Mouse (Mus musculus) midbrain, embryonic 13.5 days (tissue): ENCODE data around the gene Pdk2. TPM values are rescaled to one million over a fixed set of nuclear protein-coding genes. Genes with fewer than 3 reads are reported as not detected.
"Not testable (repeated sequence)": the region's sequence is repeated elsewhere in the genome, so short reads cannot be mapped to it uniquely, and the experiment has no call there.

Source experiments
- ATAC-seq: fragments of 200-750 bp; cut with Nextera tagmentation; 2 replicates; pipeline ENCODE4 v1.8.0; 2017; ENCODE audit warnings: mild to moderate bottlenecking, moderate TSS enrichment, moderate library complexity
- H3K27ac ChIP-seq: fragments of 300-500 bp; sonication (generic); 2 replicates; pipeline ENCODE4 v1.5.1; 2015; ENCODE audit warnings: inconsistent platforms, mild to moderate bottlenecking, moderate library complexity
- H3K27me3 ChIP-seq: fragments of 300-500 bp; sonication (generic); 2 replicates; pipeline ENCODE4 v1.6.1; 2015; ENCODE audit warnings: mild to moderate bottlenecking, inconsistent platforms
- H3K36me3 ChIP-seq: fragments of 300-500 bp; sonication (generic); 2 replicates; pipeline ENCODE4 v1.6.1; 2015; ENCODE audit warnings: mild to moderate bottlenecking, inconsistent platforms
- H3K4me1 ChIP-seq: fragments of 300-500 bp; sonication (generic); replicated peaks from 2 replicates; pipeline ENCODE4 v1.6.1; 2015; ENCODE audit warnings: inconsistent platforms
- H3K4me2 ChIP-seq: fragments of 300-500 bp; sonication (generic); replicated peaks from 2 replicates; pipeline ENCODE4 v1.6.1; 2015; ENCODE audit warnings: moderate library complexity, mild to moderate bottlenecking, inconsistent platforms
- H3K4me3 ChIP-seq: fragments of 300-500 bp; sonication (generic); replicated peaks from 2 replicates; pipeline ENCODE4 v1.5.1; 2015; ENCODE audit warnings: mild to moderate bottlenecking, inconsistent platforms
- H3K9ac ChIP-seq: fragments of 300-500 bp; sonication (generic); replicated peaks from 2 replicates; pipeline ENCODE4 v1.6.1; 2015; ENCODE audit warnings: mild to moderate bottlenecking, inconsistent platforms
- H3K9me3 ChIP-seq: fragments of 300-500 bp; sonication (generic); 2 replicates; pipeline ENCODE4 v1.6.1; 2016; ENCODE audit warnings: mild to moderate bottlenecking, inconsistent platforms
- WGBS: fragments of 180-500 bp; shearing (Covaris S2); methylation state at CpG from one replicate; pipeline ENCODE4 v1.1.7; 2015; 5-methylcytosine and 5-hydroxymethylcytosine counted together
- polyA plus RNA-seq: library from polyadenylated mRNA; unstranded; fragments of >200 nt; fragmentation: Nextera tagmentation; extraction: Ambion mirVana; gene quantifications from 2 replicates; pipeline ENCODE4 v1.2.1, GENCODE M21; 2015

Pdk2 gene
- polyA plus RNA-seq, 1 experiment from 2014 or later = 24.7 TPM

- Histone ChIP-seq H3K4me3 (no peak overlapping the region), H3K27ac (no peak overlapping the region), H3K27me3 (no peaks in the 10 kb centered on the region), H3K9me3 (no peaks in the 10 kb centered on the region), H3K4me1 (peaks cover 24% of the 10 kb centered on the region), H3K36me3 (peaks cover 79% of the 10 kb centered on the region), H3K9ac (no peak overlapping the region), H3K4me2 (no peak overlapping the region)
- no peak for ATAC-seq
- 97% methylated on average over 9 of the region's 9 CpGs for WGBS
These were observed 17.7 kb downstream of the Pdk2 start for GRCm38 (mm10) chr11:95023481-95023880.

- H3K27ac ChIP-seq = no peak overlapping the region
- H3K9me3 ChIP-seq = no peaks in the 10 kb centered on the region
- H3K4me1 ChIP-seq = peaks cover 17% of the 10 kb centered on the region; the same call in 1 of the 2 replicates
- no peak overlapping the region for H3K4me2 ChIP-seq
- no peak overlapping the region for H3K9ac ChIP-seq
- no peaks in the 10 kb centered on the region for H3K27me3 ChIP-seq
- H3K36me3 ChIP-seq = peaks cover 86% of the 10 kb centered on the region
- no peak for ATAC-seq
- H3K4me3 ChIP-seq = no peak overlapping the region
- 81% methylated on average over 10 of the region's 10 CpGs for WGBS
These were observed 18.7 kb downstream of the Pdk2 start for GRCm38 (mm10) chr11:95022237-95022992.

GRCm38 (mm10) chr11:95015484-95015883 lies 25.7 kb downstream of the Pdk2 start:
- Histone ChIP-seq H3K36me3 (peaks cover 62% of the 10 kb centered on the region), H3K4me2 (no peak overlapping the region), H3K9me3 (no peaks in the 10 kb centered on the region), H3K27me3 (no peaks in the 10 kb centered on the region), H3K9ac (peak overlapping the region; percentile 25), H3K27ac (no peak overlapping the region), H3K4me1 (peaks cover 72% of the 10 kb centered on the region), H3K4me3 (no peak overlapping the region)
- 71% methylated on average over 3 of the region's 3 CpGs for WGBS
- no peak for ATAC-seq

- H3K9ac ChIP-seq = peak overlapping the region; percentile 100
- no peak for ATAC-seq
- H3K4me3 ChIP-seq = peak overlapping the region; percentile 77
- peak overlapping the region; percentile 98; the same call in 1 of the 2 replicates for H3K27ac ChIP-seq
- peak overlapping the region; percentile 94 for H3K4me2 ChIP-seq
- no peaks in the 10 kb centered on the region for H3K27me3 ChIP-seq
- no peaks in the 10 kb centered on the region for H3K9me3 ChIP-seq
- H3K36me3 ChIP-seq = peaks cover 35% of the 10 kb centered on the region
- H3K4me1 ChIP-seq = peaks cover 82% of the 10 kb centered on the region
- WGBS = 27% methylated on average over 3 of the region's 3 CpGs
These were observed 28.7 kb downstream of the Pdk2 start for GRCm38 (mm10) chr11:95012487-95012886.

- Histone ChIP-seq H3K36me3 (peaks cover 31% of the 10 kb centered on the region), H3K27me3 (no peaks in the 10 kb centered on the region), H3K4me1 (peaks cover 82% of the 10 kb centered on the region), H3K4me2 (peak overlapping the region; percentile 94), H3K9ac (peak overlapping the region; percentile 100), H3K27ac (peak overlapping the region; percentile 98), H3K4me3 (peak overlapping the region; percentile 77), H3K9me3 (no peaks in the 10 kb centered on the region)
- 47% methylated on average over 3 of the region's 3 CpGs for WGBS
- ATAC-seq = no peak
These were observed 29.1 kb downstream of the Pdk2 start for GRCm38 (mm10) chr11:95012075-95012474.

- peak overlapping the region; percentile 77 for H3K4me3 ChIP-seq
- H3K27ac ChIP-seq = peak overlapping the region; percentile 98
- peak overlapping the region; percentile 94 for H3K4me2 ChIP-seq
- no peaks in the 10 kb centered on the region for H3K9me3 ChIP-seq
- peaks cover 25% of the 10 kb centered on the region for H3K36me3 ChIP-seq
- H3K9ac ChIP-seq = peak overlapping the region; percentile 100
- WGBS = 38% methylated on average over 1 of the region's 1 CpGs
- no peaks in the 10 kb centered on the region for H3K27me3 ChIP-seq
- peaks cover 80% of the 10 kb centered on the region for H3K4me1 ChIP-seq
- no peak for ATAC-seq
These were observed 29.7 kb downstream of the Pdk2 start for GRCm38 (mm10) chr11:95011416-95011815.

- Histone ChIP-seq H3K4me2 (peak overlapping the region; percentile 94), H3K4me3 (peak overlapping the region; percentile 77), H3K9ac (peak overlapping the region; percentile 100), H3K4me1 (peaks cover 80% of the 10 kb centered on the region), H3K36me3 (peaks cover 20% of the 10 kb centered on the region), H3K27ac (peak overlapping the region; percentile 98)
- not testable (repeated sequence) for ATAC-seq, H3K9me3 ChIP-seq, H3K27me3 ChIP-seq
- 3% methylated on average over 4 of the region's 4 CpGs for WGBS
These were observed 30.2 kb downstream of the Pdk2 start for GRCm38 (mm10) chr11:95010841-95011403.

GRCm38 (mm10) chr11:95010141-95010739 lies 30.9 kb downstream of the Pdk2 start:
- H3K9me3 ChIP-seq = no peaks in the 10 kb centered on the region
- peak overlapping the region; percentile 98 for H3K27ac ChIP-seq
- under 1% methylated on average over 31 of the region's 40 CpGs for WGBS
- H3K9ac ChIP-seq = peak overlapping the region; percentile 100
- peak overlapping the region; percentile 94 for H3K4me2 ChIP-seq
- H3K27me3 ChIP-seq = no peaks in the 10 kb centered on the region
- H3K4me1 ChIP-seq = peaks cover 79% of the 10 kb centered on the region
- H3K36me3 ChIP-seq = peaks cover 19% of the 10 kb centered on the region
- peak overlapping the region; percentile 77 for H3K4me3 ChIP-seq
- ATAC-seq = peak; percentile 65

GRCm38 (mm10) chr11:95009629-95010014 lies 31.5 kb downstream of the Pdk2 start, which contains the start of gene Samd14:
Samd14 (plus strand) TSS chr11:95009879.
- H3K4me1 ChIP-seq = peaks cover 75% of the 10 kb centered on the region
- under 1% methylated on average over 18 of the region's 32 CpGs for WGBS

GRCm38 (mm10) chr11:95008661-95009628 lies 32.2 kb downstream of the Pdk2 start:
- peak overlapping the region; percentile 94 for H3K4me2 ChIP-seq
- H3K4me1 ChIP-seq = peaks cover 75% of the 10 kb centered on the region
- no peaks in the 10 kb centered on the region for H3K9me3 ChIP-seq
- H3K9ac ChIP-seq = peak overlapping the region; percentile 100
- H3K27ac ChIP-seq = peak overlapping the region; percentile 98
- H3K36me3 ChIP-seq = peaks cover 19% of the 10 kb centered on the region
- H3K4me3 ChIP-seq = peak overlapping the region; percentile 77
- no peaks in the 10 kb centered on the region for H3K27me3 ChIP-seq
- ATAC-seq = no peak; the same call in 1 of the 2 replicates
- 32% methylated on average over 15 of the region's 15 CpGs for WGBS

More at GRCm38 (mm10) chr11:95009629-95010014, 31.5 kb downstream of the Pdk2 start, which contains the start of gene Samd14:
- Histone ChIP-seq H3K9ac (peak within 1 kb of the TSS; percentile 100), H3K27me3 (no peaks in the 10 kb centered on the region), H3K4me2 (peak within 1 kb of the TSS; percentile 94), H3K36me3 (peaks cover 19% of the 10 kb centered on the region), H3K9me3 (no peaks in the 10 kb centered on the region), H3K27ac (peak within 1 kb of the TSS; percentile 98), H3K4me3 (peak within 1 kb of the TSS; percentile 77)
- peak; percentile 69 for ATAC-seq

- Histone ChIP-seq H3K4me3 (no peak overlapping the region), H3K9ac (peak overlapping the region; percentile 66; the same call in 1 of the 2 replicates), H3K4me1 (peaks cover 61% of the 10 kb centered on the region), H3K27ac (peak overlapping the region; percentile 81), H3K36me3 (peaks cover 33% of the 10 kb centered on the region), H3K4me2 (peak overlapping the region; percentile 73), H3K27me3 (no peaks in the 10 kb centered on the region), H3K9me3 (no peaks in the 10 kb centered on the region)
- WGBS = 80% methylated on average over 3 of the region's 3 CpGs
- ATAC-seq = no peak
These were observed 33.7 kb downstream of the Pdk2 start for GRCm38 (mm10) chr11:95007418-95007817.
